Mouse (Mus musculus) E14TG2a.4 (cell line): ENCODE data around the gene Nup107.
"Not testable (repeated sequence)": the region's sequence is repeated elsewhere in the genome, so short reads cannot be mapped to it uniquely, and the experiment has no call there.

Experiments used
- CTCF ChIP-seq: conservative IDR thresholded peaks from 2 replicates; pipeline ENCODE4 v1.5.1; 2014; ENCODE audit warnings: low read length
- NANOG ChIP-seq: IDR thresholded peaks from 2 replicates; pipeline ENCODE4 v1.6.1; 2014; ENCODE audit warnings: borderline replicate concordance, low read length, mixed read lengths
- POU5F1 ChIP-seq: IDR thresholded peaks from 2 replicates; pipeline ENCODE4 v1.6.1; 2014; ENCODE audit warnings: low read length, borderline replicate concordance

DNA sequence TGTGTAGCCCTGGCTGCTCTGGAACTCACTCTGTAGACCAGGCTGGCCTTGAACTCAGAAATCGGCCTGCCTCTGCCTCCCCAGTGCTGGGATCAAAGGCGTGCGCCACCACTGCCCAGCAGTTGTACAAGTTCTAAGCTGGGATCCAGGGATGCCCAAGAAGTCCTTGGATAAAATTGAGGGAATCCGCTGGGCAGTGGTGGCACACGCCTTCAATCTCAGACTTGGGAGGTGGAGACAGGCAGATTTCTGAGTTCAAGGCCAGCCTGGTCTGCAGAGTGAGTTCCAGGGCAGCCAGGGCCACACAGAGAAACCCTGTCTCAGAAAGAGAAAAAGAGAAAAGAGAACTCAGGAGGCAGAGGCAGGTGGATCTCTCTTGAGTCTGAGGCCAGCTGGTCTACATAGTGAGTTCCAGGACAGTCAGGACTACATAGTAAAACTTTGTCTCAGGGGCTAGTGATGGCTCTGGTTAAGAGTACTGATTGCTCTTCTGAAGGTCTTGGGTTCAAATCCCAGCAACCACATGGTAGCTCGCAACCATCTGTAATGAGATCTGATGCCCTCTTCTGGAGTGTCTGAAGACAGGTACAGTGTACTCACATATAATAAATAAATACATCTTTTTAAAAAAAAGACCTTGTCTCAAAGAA, 88.1 kb downstream of the Nup107 start:
- not testable (repeated sequence) for TF ChIP-seq CTCF, NANOG, POU5F1
